9 mouse cellular contexts compared by ENCODE assay signal in genomic region chr3:102012076-102012610, GRCm38 (mm10). TPM values are rescaled to one million over a fixed set of nuclear protein-coding genes. Genes with fewer than 3 reads are reported as not detected.
DNase-seq lines count a peak whose midpoint lies in the region; ATAC-seq and TF ChIP-seq lines count a peak whose summit lies in the region.
"Had no signal": no experiment of that assay in that cellular context is flagged by ENCODE, and none has a peak within 500 bp of the region (broad histone marks: within the 10 kb centered on the region; RNA-seq: fewer than 3 reads in every experiment).

No protein-coding gene starts in this region.

- H3K27ac ChIP-seq in embryonic facial prominence, embryonic 13.5 days, result no peak overlapping the region
- H3K27ac ChIP-seq in limb, embryonic 12.5 days, result no peak overlapping the region
- H3K27ac ChIP-seq: liver, embryonic 15.5 days had no signal

- 0 out of 2 replicates have a peak, but pooled peaks have one; percentile 28 for ATAC-seq in cerebellum, adult (ENCODE audit: insufficient number of reproducible peaks, low FRiP score, low TSS enrichment)
- ATAC-seq in embryonic facial prominence, embryonic 13.5 days (ENCODE audit: insufficient number of reproducible peaks, insufficient read depth, low FRiP score, low TSS enrichment, low read depth), result peak; percentile 15; the same call in 1 of the 2 replicates
- no peak for ATAC-seq in limb, embryonic 12.5 days (ENCODE audit: insufficient number of reproducible peaks, insufficient read depth, low FRiP score, low TSS enrichment, low read depth)

- H3K9me3 ChIP-seq in E14TG2a.4 (ENCODE audit: low read length), result 0 out of 2 replicates have a peak, but pooled peaks cover under 1% of the 10 kb centered on the region
- H3K9me3 ChIP-seq in embryonic facial prominence, embryonic 13.5 days, result no peaks in the 10 kb centered on the region
- H3K9me3 ChIP-seq in limb, embryonic 12.5 days, result no peaks in the 10 kb centered on the region
- H3K9me3 ChIP-seq: liver, embryonic 15.5 days had no signal

- peaks cover 22% of the 10 kb centered on the region for H3K4me1 ChIP-seq in E14TG2a.4 (replicated peaks; ENCODE audit: low read depth, low read length)
- H3K4me1 ChIP-seq in embryonic facial prominence, embryonic 13.5 days, result peaks cover 21% of the 10 kb centered on the region
- H3K4me1 ChIP-seq in limb, embryonic 12.5 days (replicated peaks), result peaks cover 21% of the 10 kb centered on the region
- H3K4me1 ChIP-seq: liver, embryonic 15.5 days had no signal

- no peaks in the 10 kb centered on the region for H3K36me3 ChIP-seq in E14TG2a.4 (ENCODE audit: insufficient read depth, low read length)
- no peaks in the 10 kb centered on the region for H3K36me3 ChIP-seq in embryonic facial prominence, embryonic 13.5 days
- no peaks in the 10 kb centered on the region for H3K36me3 ChIP-seq in limb, embryonic 12.5 days
- H3K36me3 ChIP-seq: liver, embryonic 15.5 days had no signal

- 3% methylated on average over 23 of the region's 23 CpGs for WGBS in embryonic facial prominence, embryonic 13.5 days
- 4% methylated on average over 23 of the region's 23 CpGs for WGBS in limb, embryonic 12.5 days

- H3K4me3 ChIP-seq in E14TG2a.4 (replicated peaks; ENCODE audit: low read length), result peak overlapping the region; percentile 70
- H3K4me3 ChIP-seq in embryonic facial prominence, embryonic 13.5 days, result peak overlapping the region; percentile 35
- H3K4me3 ChIP-seq in limb, embryonic 12.5 days (replicated peaks), result peak overlapping the region; percentile 37

- H3K4me2 ChIP-seq in embryonic facial prominence, embryonic 13.5 days, result peak overlapping the region; percentile 66
- peak overlapping the region; percentile 60 for H3K4me2 ChIP-seq in limb, embryonic 12.5 days

- DNase-seq in cerebellum, adult 11-12 months, result no peak
- no peak for DNase-seq in spleen, postnatal 10 days (ENCODE audit: low spot score in 2 of 2)
- DNase-seq in gastrocnemius, adult 8-10 months (ENCODE audit: low spot score in 2 of 2), result no peak
- no peak for DNase-seq in layer of hippocampus, postnatal 14 days (ENCODE audit: low spot score in 2 of 2)

- peak overlapping the region; percentile 63 for H3K9ac ChIP-seq in embryonic facial prominence, embryonic 13.5 days
- peak overlapping the region; percentile 31; the same call in 1 of the 2 replicates for H3K9ac ChIP-seq in limb, embryonic 12.5 days (replicated peaks)
- H3K9ac ChIP-seq: liver, embryonic 15.5 days had no signal

- peaks cover 71% of the 10 kb centered on the region for H3K27me3 ChIP-seq in E14TG2a.4 (ENCODE audit: insufficient read depth, low read length)
- H3K27me3 ChIP-seq in embryonic facial prominence, embryonic 13.5 days, result peaks cover 94% of the 10 kb centered on the region
- peaks cover 76% of the 10 kb centered on the region for H3K27me3 ChIP-seq in limb, embryonic 12.5 days

- TF ChIP-seq CTCF in E14TG2a.4 (conservative IDR thresholded peaks at IDR 0.05; ENCODE audit: low read length), result no peak

RNA-seq across cellular contexts. Expression of gene Nhlh2, which starts 2.3 kb away (rescaled TPM):
- polyA plus RNA-seq in embryonic facial prominence, embryonic 13.5 days (2015; fragmentation: Nextera tagmentation; extraction: Ambion mirVana), result 2.5 and 4.2 TPM in 2 replicates
- polyA plus RNA-seq in limb, embryonic 12.5 days (2016; fragmentation: Nextera tagmentation; extraction: Ambion mirVana), result 0.15 and 0.25 TPM in 2 replicates
- total RNA-seq in gastrocnemius, adult 8-10 months (2022), result not detected
- 1 to 10 TPM; 3.2 to 4.0 TPM for total RNA-seq in layer of hippocampus, postnatal 14 days (2021)
- polyA plus RNA-seq: liver, embryonic 15.5 days had no signal

Comparison
In these comparisons a context has a peak if more than half of its experiments do, and no peak if none do; other contexts are left out.
1. RNA of gene Nhlh2, which starts 2.3 kb away (total RNA-seq): 3.2 to 4.0 TPM in layer of hippocampus, postnatal 14 days; not detected in gastrocnemius, adult 8-10 months; every median in the first group is over 4 times any median in the second.
2. Peak in every context shown above with its lines, with median percentiles within 50 percentile points of each other: H3K4me3 ChIP-seq.